Mouse (Mus musculus): ENCODE data around the gene Pdcd10. TPM values are rescaled to one million over a fixed set of nuclear protein-coding genes. Genes with fewer than 3 reads are reported as not detected.

The Pdcd10 gene
- polyA plus RNA-seq, 1 experiment from 2014 or later = 97.1 TPM

DNA sequence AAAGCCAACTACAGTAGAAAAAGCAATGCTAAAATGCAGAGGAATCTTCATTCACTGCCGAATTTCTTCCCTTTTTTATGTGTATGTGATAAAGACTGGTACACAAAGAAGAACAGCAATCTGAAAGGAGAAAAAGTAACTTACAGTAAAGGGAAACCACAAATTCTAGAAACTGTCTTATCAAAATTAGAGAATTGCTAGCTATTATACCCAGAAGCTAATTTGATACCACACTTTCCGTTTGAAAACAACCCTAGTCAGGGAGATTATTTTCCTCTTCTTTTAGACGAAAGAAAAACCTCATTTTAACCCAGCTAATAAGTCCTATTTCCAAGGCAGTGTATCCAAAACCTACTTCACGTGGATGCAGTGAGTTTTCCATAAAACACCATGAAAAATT, 15.4 kb downstream of the Pdcd10 start:
- Histone ChIP-seq H3K4me1 (replicated peaks) (no peaks in the 10 kb centered on the region), H3K36me3 (peaks cover 26% of the 10 kb centered on the region), H3K4me3 (replicated peaks) (no peak overlapping the region), H3K4me2 (no peak overlapping the region), H3K27ac (no peak overlapping the region), H3K27me3 (no peaks in the 10 kb centered on the region), H3K9me3 (no peaks in the 10 kb centered on the region), H3K9ac (replicated peaks) (no peak overlapping the region)
- ATAC-seq (ENCODE audit: insufficient number of reproducible peaks, insufficient read depth, low FRiP score, low TSS enrichment, low read depth) = no peak
- 88% methylated on average over 4 of the region's 4 CpGs for WGBS

DNA sequence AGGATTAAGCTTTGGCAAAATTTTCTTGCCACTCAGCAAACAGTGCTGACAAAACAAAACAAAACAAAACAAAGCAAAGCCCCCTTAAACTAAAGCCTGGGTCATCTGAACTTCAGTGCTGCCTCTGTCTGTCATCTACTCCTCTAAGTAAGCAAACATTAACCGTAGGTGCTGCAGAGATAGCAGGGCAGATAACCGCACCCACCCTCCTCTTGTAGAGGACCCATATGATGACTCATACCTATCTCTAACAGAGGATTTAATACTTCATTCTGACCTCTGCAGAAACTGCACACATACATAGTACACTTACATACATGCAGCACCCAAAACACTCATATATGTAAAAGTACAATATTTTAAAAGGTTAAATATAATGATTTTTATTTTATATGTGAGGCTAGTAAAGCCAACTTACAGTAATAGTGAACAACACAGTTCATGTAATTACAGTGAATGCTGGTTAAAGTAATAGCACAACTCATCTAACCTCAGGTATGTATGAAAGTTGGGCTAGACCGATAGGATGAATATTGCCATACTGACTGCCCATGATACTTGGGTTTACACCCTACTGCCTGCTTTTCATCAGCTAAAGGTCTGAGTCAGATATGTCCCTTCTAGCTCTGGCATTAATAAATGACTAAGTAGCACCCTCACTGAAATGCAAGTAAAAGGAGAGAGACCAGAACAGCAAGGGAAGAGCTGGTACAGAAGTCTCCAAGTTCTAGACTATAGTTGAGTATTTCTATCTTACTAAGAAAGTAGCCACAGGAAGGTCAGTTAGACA, 22.4 kb downstream of the Pdcd10 start:
- 75% methylated on average over 3 of the region's 3 CpGs for WGBS
- Histone ChIP-seq H3K27me3 (no peaks in the 10 kb centered on the region), H3K4me1 (replicated peaks) (no peaks in the 10 kb centered on the region), H3K4me2 (no peak overlapping the region), H3K27ac (no peak overlapping the region), H3K9me3 (no peaks in the 10 kb centered on the region), H3K9ac (replicated peaks) (no peak overlapping the region), H3K36me3 (peaks cover 20% of the 10 kb centered on the region), H3K4me3 (replicated peaks) (no peak overlapping the region)
- ATAC-seq (ENCODE audit: insufficient number of reproducible peaks, insufficient read depth, low FRiP score, low TSS enrichment, low read depth) = no peak

DNA sequence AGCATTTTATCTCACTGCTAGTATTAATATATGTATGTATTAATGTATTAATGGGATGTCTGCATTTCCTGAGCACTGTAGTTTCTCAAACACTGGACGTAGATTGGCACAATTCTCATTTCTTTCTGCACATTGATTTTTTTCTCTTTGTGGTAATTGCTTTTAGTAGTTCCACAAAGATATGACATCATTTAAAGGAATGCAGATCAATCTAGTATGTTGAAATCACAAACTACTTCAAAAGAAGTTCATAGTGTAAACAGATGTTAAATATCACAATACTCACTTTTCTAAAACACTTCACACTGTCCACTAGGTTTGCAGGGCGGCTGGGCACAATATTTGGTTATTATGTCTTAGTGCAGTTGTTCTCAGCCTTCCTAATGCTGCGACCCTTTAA, 25.6 kb downstream of the Pdcd10 start:
- 90% methylated on average over 3 of the region's 3 CpGs for WGBS
- H3K36me3 ChIP-seq = peaks cover 22% of the 10 kb centered on the region
- H3K27ac ChIP-seq = no peak overlapping the region
- no peak overlapping the region for H3K9ac ChIP-seq (replicated peaks)
- no peak overlapping the region for H3K4me3 ChIP-seq (replicated peaks)
- no peaks in the 10 kb centered on the region for H3K27me3 ChIP-seq
- H3K4me1 ChIP-seq (replicated peaks) = no peaks in the 10 kb centered on the region
- no peak for ATAC-seq (ENCODE audit: insufficient number of reproducible peaks, insufficient read depth, low FRiP score, low TSS enrichment, low read depth)
- H3K4me2 ChIP-seq = no peak overlapping the region
- no peaks in the 10 kb centered on the region for H3K9me3 ChIP-seq

- H3K4me1 ChIP-seq (replicated peaks) = no peaks in the 10 kb centered on the region
- H3K36me3 ChIP-seq = peaks cover 53% of the 10 kb centered on the region
- H3K27me3 ChIP-seq = no peaks in the 10 kb centered on the region
- no peak for ATAC-seq (ENCODE audit: insufficient number of reproducible peaks, insufficient read depth, low FRiP score, low TSS enrichment, low read depth)
- no peak overlapping the region for H3K27ac ChIP-seq
- H3K4me3 ChIP-seq (replicated peaks) = no peak overlapping the region
- no peaks in the 10 kb centered on the region for H3K9me3 ChIP-seq
- WGBS = 89% methylated on average over 1 of the region's 1 CpGs
- H3K9ac ChIP-seq (replicated peaks) = no peak overlapping the region
- no peak overlapping the region for H3K4me2 ChIP-seq
Observed at GRCm38 (mm10) chr3:75522527-75522926, 34.1 kb downstream of the Pdcd10 start.

DNA sequence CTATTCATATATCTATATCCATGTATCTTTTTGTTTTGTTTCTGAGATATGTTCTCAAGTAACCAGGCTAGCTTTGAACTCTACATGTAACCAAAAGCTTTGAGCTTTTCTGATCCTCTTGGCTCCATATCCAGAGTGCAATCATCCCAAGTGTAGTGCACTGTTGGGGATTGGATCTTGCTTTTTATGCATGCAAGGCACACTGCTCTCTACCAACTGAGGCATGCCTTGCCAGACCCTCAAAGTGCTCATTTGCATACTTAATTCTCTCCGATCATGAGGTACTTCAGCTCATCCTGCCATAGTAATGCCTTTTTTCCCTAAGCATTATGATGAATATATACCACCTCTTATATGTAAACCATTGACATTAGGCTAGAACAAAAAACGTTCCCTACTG, 35.3 kb downstream of the Pdcd10 start:
- Histone ChIP-seq H3K36me3 (peaks cover 43% of the 10 kb centered on the region), H3K4me2 (no peak overlapping the region), H3K9ac (replicated peaks) (no peak overlapping the region), H3K4me1 (replicated peaks) (no peaks in the 10 kb centered on the region), H3K27me3 (no peaks in the 10 kb centered on the region), H3K4me3 (replicated peaks) (no peak overlapping the region), H3K9me3 (no peaks in the 10 kb centered on the region), H3K27ac (no peak overlapping the region)
- WGBS = 84% methylated on average over 2 of the region's 2 CpGs
- no peak for ATAC-seq (ENCODE audit: insufficient number of reproducible peaks, insufficient read depth, low FRiP score, low TSS enrichment, low read depth)

DNA sequence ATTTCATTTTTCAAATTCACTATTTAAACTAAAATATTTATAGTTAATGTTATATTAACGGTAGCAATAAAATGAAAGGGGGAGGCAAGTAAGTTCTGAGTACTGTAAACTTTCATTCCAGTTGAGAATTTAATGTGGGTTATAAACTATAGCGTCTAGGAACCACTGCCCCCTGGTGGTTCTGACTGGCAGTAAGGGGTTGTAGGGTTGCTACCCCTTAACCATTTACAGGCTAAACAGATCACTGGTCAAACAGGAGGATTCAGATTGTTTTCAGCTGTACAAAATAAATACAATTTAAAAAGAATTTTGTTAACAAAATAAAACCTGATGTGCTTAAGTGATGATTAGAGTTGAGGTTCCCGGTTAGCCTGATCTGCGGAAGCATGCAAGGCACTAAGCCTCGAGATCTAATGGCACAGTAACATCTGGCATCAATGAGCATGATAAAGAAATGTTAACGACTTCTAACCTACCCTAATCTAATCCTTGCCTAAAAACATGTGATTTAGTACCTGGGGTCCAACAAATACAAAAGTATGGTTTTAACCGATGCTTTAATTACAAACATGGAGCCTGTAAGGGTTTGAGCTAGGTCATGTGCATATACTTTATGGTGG, 38.9 kb downstream of the Pdcd10 start:
- no peak for ATAC-seq (ENCODE audit: insufficient number of reproducible peaks, insufficient read depth, low FRiP score, low TSS enrichment, low read depth)
- no peak overlapping the region for H3K4me2 ChIP-seq

DNA sequence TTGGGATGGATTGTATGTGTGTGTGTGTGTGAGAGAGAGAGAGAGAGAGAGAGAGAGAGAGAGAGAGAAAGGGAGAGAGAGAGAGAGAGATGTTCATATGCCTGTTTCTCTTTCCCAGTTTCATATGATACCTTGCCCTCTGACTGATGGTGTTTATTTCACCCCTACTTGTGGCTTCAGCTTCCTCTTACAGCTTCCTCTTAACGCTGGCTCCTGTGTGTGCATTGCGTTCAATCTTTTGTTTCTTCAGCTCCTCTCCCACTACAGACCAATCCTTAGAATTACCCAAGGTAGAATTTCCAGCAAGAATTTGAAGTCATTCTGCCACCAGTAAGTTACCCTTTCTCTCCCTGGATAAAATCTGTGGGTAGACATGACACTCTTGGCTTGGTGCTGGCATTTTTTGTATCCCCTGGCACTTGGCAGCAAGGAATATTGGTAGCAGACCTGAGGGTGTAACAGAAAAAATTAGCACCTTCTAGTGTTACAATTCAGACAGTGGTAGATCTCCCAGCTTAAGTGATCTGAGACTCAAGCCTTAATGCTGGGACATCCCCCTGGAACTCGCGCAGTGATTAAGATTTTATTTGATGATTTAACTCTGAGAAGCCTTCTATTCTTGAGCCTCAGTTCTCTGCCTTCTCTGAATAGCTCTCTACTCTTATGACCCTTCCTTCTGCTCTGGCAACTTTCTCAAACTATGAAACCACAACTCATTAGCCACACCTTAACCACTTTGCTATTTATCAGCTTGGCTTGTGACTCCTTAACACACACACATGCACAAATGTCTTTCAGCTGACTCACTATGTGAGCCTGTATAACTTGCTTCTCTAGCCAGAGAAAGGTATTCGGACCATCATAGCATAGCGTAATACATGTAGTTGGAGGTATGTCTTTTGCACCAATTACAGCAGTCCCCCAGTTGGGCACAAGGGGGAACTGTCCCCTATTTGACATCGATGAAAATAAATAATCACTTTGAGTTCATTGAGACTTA, 57.4 kb downstream of the Pdcd10 start:
- ATAC-seq (ENCODE audit: insufficient number of reproducible peaks, insufficient read depth, low FRiP score, low TSS enrichment, low read depth) = no peak
- WGBS = 76% methylated on average over 7 of the region's 7 CpGs
- no peaks in the 10 kb centered on the region for H3K36me3 ChIP-seq

More for the DNA sequence above, 38.9 kb downstream of the Pdcd10 start:
- Histone ChIP-seq H3K9ac (replicated peaks) (no peak overlapping the region), H3K9me3 (no peaks in the 10 kb centered on the region), H3K27ac (no peak overlapping the region), H3K4me1 (replicated peaks) (no peaks in the 10 kb centered on the region), H3K4me3 (replicated peaks) (no peak overlapping the region), H3K36me3 (peaks cover 39% of the 10 kb centered on the region), H3K27me3 (no peaks in the 10 kb centered on the region)
- 35% methylated on average over 7 of the region's 7 CpGs for WGBS

GRCm38 (mm10) chr3:75492913-75493312, 63.7 kb downstream of the Pdcd10 start:
- peak; percentile 73; the same call in 1 of the 2 replicates for ATAC-seq (ENCODE audit: insufficient number of reproducible peaks, insufficient read depth, low FRiP score, low TSS enrichment, low read depth)
- H3K4me1 ChIP-seq (replicated peaks) = no peaks in the 10 kb centered on the region
- no peak overlapping the region for H3K27ac ChIP-seq
- no peak overlapping the region for H3K4me2 ChIP-seq
- no peak overlapping the region for H3K4me3 ChIP-seq (replicated peaks)
- no peaks in the 10 kb centered on the region for H3K36me3 ChIP-seq
- H3K9me3 ChIP-seq = no peaks in the 10 kb centered on the region
- WGBS = 32% methylated on average over 3 of the region's 3 CpGs
- no peak overlapping the region for H3K9ac ChIP-seq (replicated peaks)
- H3K27me3 ChIP-seq = no peaks in the 10 kb centered on the region

More for the DNA sequence above, 57.4 kb downstream of the Pdcd10 start:
- Histone ChIP-seq H3K9me3 (no peaks in the 10 kb centered on the region), H3K4me3 (replicated peaks) (no peak overlapping the region), H3K9ac (replicated peaks) (no peak overlapping the region), H3K4me2 (no peak overlapping the region), H3K27ac (no peak overlapping the region), H3K4me1 (replicated peaks) (no peaks in the 10 kb centered on the region), H3K27me3 (no peaks in the 10 kb centered on the region)

DNA sequence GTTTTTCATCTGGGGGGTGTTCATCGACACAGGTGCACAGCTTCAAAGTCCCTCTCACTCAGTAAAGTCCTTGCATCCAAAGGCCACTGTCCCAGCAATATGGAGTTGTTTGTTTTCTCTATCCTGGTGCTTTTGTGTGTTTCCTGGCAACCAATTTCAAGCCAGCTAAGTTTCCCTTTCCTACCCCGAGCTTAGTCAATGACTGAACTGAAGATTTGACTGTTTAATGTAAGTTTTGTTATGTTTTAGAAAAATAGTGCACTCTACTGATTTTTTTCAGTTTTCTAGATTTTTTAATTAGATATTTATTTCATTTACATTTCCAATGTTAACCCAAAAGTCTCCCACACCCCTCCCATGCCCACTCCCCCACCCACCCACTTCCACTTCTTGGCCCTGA, 74.6 kb downstream of the Pdcd10 start, which contains the start of gene Wdr49:
Gene Wdr49 (minus strand): TSS at position 101 of the 400 bp plus-strand sequence.
- ATAC-seq (ENCODE audit: insufficient number of reproducible peaks, insufficient read depth, low FRiP score, low TSS enrichment, low read depth) = no peak
- Histone ChIP-seq H3K27ac (no peak within 1 kb of the TSS), H3K9ac (replicated peaks) (no peak within 1 kb of the TSS), H3K9me3 (no peaks in the 10 kb centered on the region), H3K4me1 (replicated peaks) (no peaks in the 10 kb centered on the region), H3K4me2 (no peak within 1 kb of the TSS), H3K36me3 (no peaks in the 10 kb centered on the region), H3K4me3 (replicated peaks) (no peak within 1 kb of the TSS), H3K27me3 (no peaks in the 10 kb centered on the region)
- 69% methylated on average over 2 of the region's 2 CpGs for WGBS

DNA sequence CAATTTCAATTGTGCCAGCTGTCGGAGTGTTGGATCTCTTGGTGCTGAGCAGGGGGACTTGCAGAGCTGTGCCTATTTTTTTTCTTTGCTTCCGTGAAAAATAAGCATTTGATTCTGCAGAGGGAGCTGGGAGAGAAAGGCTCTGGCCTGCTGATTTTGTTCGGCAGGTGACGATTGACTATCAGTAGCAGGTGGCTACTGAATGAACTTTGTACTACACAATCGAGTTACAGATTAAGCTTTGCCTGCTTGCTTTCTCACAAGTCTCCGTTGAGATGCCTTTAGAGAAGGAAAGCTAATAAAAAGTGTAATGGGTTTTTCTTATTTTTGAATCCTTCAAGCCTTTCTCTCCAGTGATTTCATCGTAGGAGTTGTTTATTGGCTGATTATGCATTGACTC, 81.5 kb downstream of the Pdcd10 start:
- H3K4me1 ChIP-seq (replicated peaks) = no peaks in the 10 kb centered on the region
- no peak overlapping the region for H3K27ac ChIP-seq
- no peak overlapping the region for H3K4me3 ChIP-seq (replicated peaks)
- H3K9me3 ChIP-seq = no peaks in the 10 kb centered on the region
- no peaks in the 10 kb centered on the region for H3K27me3 ChIP-seq
- 77% methylated on average over 7 of the region's 7 CpGs for WGBS
- H3K4me2 ChIP-seq = no peak overlapping the region
- H3K9ac ChIP-seq (replicated peaks) = no peak overlapping the region
- H3K36me3 ChIP-seq = no peaks in the 10 kb centered on the region
- no peak for ATAC-seq (ENCODE audit: insufficient number of reproducible peaks, insufficient read depth, low FRiP score, low TSS enrichment, low read depth)

DNA sequence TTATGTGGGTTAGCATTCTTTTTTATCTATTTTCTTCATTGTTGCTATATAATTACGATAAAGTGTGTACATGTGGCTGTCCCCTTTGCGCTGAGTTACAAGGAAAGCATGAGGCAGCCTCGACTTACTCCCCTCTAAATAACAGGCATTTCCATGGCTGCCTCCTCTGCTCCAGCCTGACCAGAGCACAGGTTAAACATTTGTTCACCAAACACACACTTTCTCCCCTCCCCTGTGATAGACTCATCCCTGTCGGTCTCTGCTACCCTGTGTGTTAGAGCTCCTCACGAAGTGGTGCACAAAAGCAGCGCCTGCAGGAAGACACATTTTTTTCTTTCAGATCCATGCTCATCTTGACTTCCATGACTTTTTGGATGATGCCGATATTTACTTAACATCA, 82.0 kb downstream of the Pdcd10 start:
- 87% methylated on average over 7 of the region's 7 CpGs for WGBS
- Histone ChIP-seq H3K36me3 (no peaks in the 10 kb centered on the region), H3K4me1 (replicated peaks) (no peaks in the 10 kb centered on the region), H3K9ac (replicated peaks) (no peak overlapping the region), H3K27ac (no peak overlapping the region), H3K4me2 (no peak overlapping the region), H3K9me3 (no peaks in the 10 kb centered on the region), H3K27me3 (no peaks in the 10 kb centered on the region), H3K4me3 (replicated peaks) (no peak overlapping the region)
- no peak for ATAC-seq (ENCODE audit: insufficient number of reproducible peaks, insufficient read depth, low FRiP score, low TSS enrichment, low read depth)

Measured in limb, embryonic 12.5 days (tissue).